Mouse (Mus musculus) skeletal muscle tissue, postnatal 0 days (tissue): ENCODE results near the gene Klhl40. TPM values are rescaled to one million over a fixed set of nuclear protein-coding genes. Genes with fewer than 3 reads are reported as not detected.

ENCODE experiments used
- polyA plus RNA-seq: library from polyadenylated mRNA; unstranded; fragments of >200 nt; fragmentation: Nextera tagmentation; extraction: Ambion mirVana; gene quantifications from 2 replicates; pipeline ENCODE4 v1.2.1, GENCODE M21; 2015

Gene Klhl40
- polyA plus RNA-seq, result 224 and 241 TPM in 2 replicates

DNA sequence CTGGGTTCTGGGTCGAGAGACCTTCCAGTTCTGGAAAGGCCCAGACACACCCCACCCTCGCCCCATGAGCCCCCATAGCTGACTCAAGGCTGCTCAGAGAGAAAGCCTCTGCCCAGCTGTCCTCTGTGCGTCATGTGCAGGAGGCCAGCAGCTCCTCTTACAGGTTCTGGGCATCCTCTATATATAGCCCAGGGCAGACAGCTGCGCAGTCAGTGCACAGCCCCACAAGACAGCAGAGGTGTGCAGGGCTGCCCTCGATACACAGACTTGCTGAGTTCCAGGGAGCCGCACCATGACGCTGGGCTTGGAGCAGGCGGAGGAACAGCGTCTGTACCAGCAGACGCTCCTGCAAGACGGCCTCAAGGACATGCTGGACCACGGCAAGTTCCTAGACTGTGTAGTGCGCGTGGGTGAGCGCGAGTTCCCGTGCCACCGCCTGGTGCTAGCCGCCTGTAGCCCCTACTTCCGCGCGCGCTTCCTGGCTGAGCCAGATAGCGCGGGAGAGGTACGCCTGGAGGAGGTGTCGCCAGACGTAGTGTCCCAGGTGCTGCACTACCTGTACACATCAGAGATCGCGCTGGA, at the start of gene Klhl40:
Klhl40 (plus strand) TSS at position 124 of the 582 bp plus-strand sequence.

DNA sequence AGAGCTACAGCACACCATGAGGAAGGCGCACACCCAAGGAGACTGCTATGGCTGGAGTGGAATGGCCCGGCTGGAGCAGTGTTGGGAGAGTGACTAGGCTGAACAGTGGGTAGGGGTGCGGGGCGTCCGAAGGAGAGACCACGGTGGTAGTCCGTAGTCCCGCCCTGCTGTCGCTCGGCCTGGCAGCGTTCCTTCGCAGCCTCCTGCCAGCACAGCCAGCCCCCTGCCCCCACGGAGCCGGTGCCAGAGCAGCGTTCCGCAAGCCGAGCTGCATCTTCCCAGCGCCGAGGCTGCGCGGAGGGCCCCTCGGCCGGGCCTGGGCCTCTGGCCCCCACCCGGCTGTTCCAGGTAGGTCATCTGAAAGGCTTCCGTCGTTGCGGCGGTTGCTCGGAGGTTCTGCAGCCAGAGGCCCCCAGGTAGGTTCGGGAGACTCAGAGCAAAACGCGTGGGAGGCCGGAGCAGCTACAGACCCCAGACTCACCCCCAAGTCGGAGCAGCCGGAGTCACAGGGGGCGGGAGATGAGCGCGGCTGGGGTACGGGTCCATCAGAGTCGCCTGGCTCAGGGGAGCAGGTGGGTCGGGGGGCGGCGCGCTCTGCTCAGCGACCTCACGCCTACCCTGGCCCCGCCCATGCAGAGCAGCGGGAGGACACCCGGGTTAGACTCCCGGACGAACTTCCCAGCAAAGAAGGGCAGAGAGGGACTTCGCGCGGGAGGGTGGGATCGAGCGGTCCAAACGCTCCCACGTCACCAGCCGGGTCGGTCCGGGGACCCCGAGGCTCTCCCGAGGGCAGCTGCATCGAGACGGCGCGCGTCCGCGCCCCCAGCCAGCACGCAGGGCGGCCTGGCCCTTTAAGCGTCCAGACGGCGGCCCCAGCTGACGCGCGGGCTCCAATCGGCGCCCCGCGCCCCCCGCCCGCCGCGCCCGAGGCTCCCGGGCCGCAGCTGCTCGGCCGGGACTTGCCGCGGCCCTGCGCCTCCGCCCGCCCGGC, 18.0 kb upstream of the Klhl40 start, which contains the start of gene Zfp651:
Zfp651 (plus strand) TSS at position 240 of the 991 bp plus-strand sequence.

DNA sequence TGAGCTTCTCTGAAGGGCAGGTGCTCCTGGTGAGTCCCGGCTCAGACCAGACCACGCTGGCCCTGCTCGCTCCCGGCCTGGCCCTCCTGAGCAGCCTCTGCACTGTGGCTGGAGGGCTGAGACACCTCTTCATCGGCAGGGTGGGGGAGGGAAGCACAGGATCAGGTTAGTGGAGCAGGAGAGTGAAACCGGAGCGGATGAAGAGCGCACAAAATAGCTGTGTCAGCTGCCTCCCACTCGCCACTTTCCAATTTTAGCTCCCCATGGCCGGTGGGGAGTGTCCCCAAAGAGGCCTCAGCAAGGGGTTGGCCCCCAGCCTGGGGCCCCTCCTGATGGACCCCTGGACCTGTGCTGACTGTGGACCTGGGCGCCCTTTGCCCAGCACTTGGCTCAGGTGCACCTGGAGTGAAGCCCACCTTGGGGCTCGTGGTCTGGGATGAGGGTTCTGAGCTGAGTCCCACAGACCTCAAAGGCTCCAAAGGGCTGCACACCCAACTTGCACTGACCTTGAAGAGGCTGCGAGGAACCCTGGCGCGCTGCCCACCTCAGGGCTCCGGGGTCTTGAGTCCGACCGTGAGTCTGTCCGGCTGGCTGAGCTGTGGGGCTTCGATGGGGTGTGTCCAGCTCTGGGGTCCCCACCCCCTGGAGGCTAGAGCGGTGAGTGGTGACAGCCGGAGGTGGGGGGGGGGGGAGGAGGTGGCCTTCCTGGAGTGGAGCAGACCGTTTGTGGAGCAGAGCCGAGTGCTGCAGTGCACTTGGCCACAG, 14.5 kb downstream of the Klhl40 start, which contains the start of gene Hhatl:
Hhatl (minus strand) TSS at position 751 of the 765 bp plus-strand sequence.

Other genes starting within 250 kb of the Klhl40 start
- 1.00 and 1.4 TPM in 2 replicates for gene Lyzl4, start 135.5 kb upstream of the Klhl40 start, polyA plus RNA-seq
- gene Vipr1, start 134.9 kb upstream of the Klhl40 start, polyA plus RNA-seq, result 0.14 and 0.16 TPM in 2 replicates
- 4.2 and 5.4 TPM in 2 replicates for gene Sec22c, start 72.1 kb upstream of the Klhl40 start, polyA plus RNA-seq
- 236 and 265 TPM in 2 replicates for gene Ss18l2, start 67.3 kb upstream of the Klhl40 start, polyA plus RNA-seq
- 32.3 and 33.4 TPM in 2 replicates for gene Nktr, start 58.4 kb upstream of the Klhl40 start, polyA plus RNA-seq
- 22.4 and 24.3 TPM in 2 replicates for gene Zfp651, start 18.3 kb upstream of the Klhl40 start, polyA plus RNA-seq
- 103 and 119 TPM in 2 replicates for gene Hhatl, start 14.9 kb downstream of the Klhl40 start, polyA plus RNA-seq
- gene Ccdc13, start 61.9 kb downstream of the Klhl40 start, polyA plus RNA-seq, result 0.15 and 0.24 TPM in 2 replicates
- 168 and 184 TPM in 2 replicates for gene Higd1a, start 80.8 kb downstream of the Klhl40 start, polyA plus RNA-seq
- 0.37 and 0.45 TPM in 2 replicates for gene Ackr2, start 120.7 kb downstream of the Klhl40 start, polyA plus RNA-seq
- gene Cyp8b1, start 138.7 kb downstream of the Klhl40 start, polyA plus RNA-seq, result not detected in 2 replicates
- 3.4 and 4.4 TPM in 2 replicates for gene Fam198a, start 173.4 kb downstream of the Klhl40 start, polyA plus RNA-seq
- 7.0 and 7.8 TPM in 2 replicates for gene Pomgnt2, start 219.5 kb downstream of the Klhl40 start, polyA plus RNA-seq